Mouse (Mus musculus) heart, adult 2 months (tissue): ENCODE measurements around the gene Eif4e3. TPM values are rescaled to one million over a fixed set of nuclear protein-coding genes. Genes with fewer than 3 reads are reported as not detected.
A peak's percentile ranks its signal among the peaks of the same experiment; 100 is the strongest.

Experiments
- DNase-seq, 2 experiments: peaks; one replicate each; pipeline ENCODE4 v3.0.0; 2021
- H3K27ac ChIP-seq: fragments of 200-600 bp; 2 replicates; pipeline ENCODE4 v1.8.1; 2022
- H3K27me3 ChIP-seq: fragments of 200-500 bp; 2 replicates; pipeline ENCODE4 v1.6.1; 2012; ENCODE audit warnings: mild to moderate bottlenecking, low read length, inconsistent platforms, mixed read lengths; ENCODE audit not compliant: control insufficient read depth, insufficient read depth
- H3K36me3 ChIP-seq: fragments of 200-500 bp; 2 replicates; pipeline ENCODE4 v1.6.1; 2012; ENCODE audit warnings: low read length, inconsistent platforms; ENCODE audit not compliant: control insufficient read depth, insufficient read depth
- H3K4me1 ChIP-seq: fragments of 200-500 bp; 2 replicates; pipeline ENCODE4 v1.6.1; 2011; ENCODE audit warnings: low read length; ENCODE audit not compliant: control insufficient read depth, insufficient read depth
- H3K4me3 ChIP-seq: fragments of 200-600 bp; 2 replicates; pipeline ENCODE4 v1.8.1; 2022
- H3K79me2 ChIP-seq: fragments of 200-500 bp; replicated peaks from 2 replicates; pipeline ENCODE4 v1.6.1; 2012; ENCODE audit warnings: mild to moderate bottlenecking, inconsistent platforms, low read length, moderate library complexity, mixed read lengths; ENCODE audit not compliant: control insufficient read depth, insufficient read depth
- H3K9ac ChIP-seq: fragments of 200-500 bp; 2 replicates; pipeline ENCODE4 v1.6.1; 2012; ENCODE audit warnings: low read depth, mild to moderate bottlenecking, control low read depth, inconsistent platforms, low read length, mixed read lengths
- CTCF ChIP-seq: fragments of 200-600 bp; IDR thresholded peaks from 2 replicates; pipeline ENCODE4 v1.8.1; 2022; ENCODE audit warnings: antibody characterized with exemption, mild to moderate bottlenecking, moderate library complexity
- EP300 ChIP-seq: fragments of 200-500 bp; IDR thresholded peaks from 2 replicates; pipeline ENCODE4 v1.6.1; 2011; ENCODE audit warnings: low read depth, low read length, control low read depth; ENCODE audit not compliant: insufficient read depth
- POLR2A ChIP-seq: fragments of 200-500 bp; IDR thresholded peaks from 2 replicates; pipeline ENCODE4 v1.6.1; 2011; ENCODE audit warnings: mild to moderate bottlenecking, low read depth, low read length, control low read depth; ENCODE audit not compliant: insufficient read depth
- WGBS: fragments of 180-500 bp; shearing (Covaris S2); methylation state at CpG from one replicate; pipeline ENCODE4 v1.1.7; 2018; 5-methylcytosine and 5-hydroxymethylcytosine counted together
- intact Hi-C: fragments of 180-260 bp; cut with DNase I; formaldehyde crosslinking; loops from one replicate; pipeline ENCODE4 v1.15.1; 2025
- polyA plus RNA-seq: library from polyadenylated mRNA; depleted of rRNA; stranded (reverse); fragments of >200 nt; gene quantifications from 2 replicates; pipeline ENCODE4 v1.2.3, GENCODE M21; 2012
- total RNA-seq, 2 experiments: library from RNA; stranded (reverse); gene quantifications; 2 replicates each; pipeline ENCODE4 v1.2.3; 2021

Gene Eif4e3
- total and polyA plus RNA-seq, 3 experiments, result 24.2 to 45.8 (median 36.6) TPM

- Histone ChIP-seq H3K79me2 (0 out of 2 replicates have a peak, but pooled peaks cover 1% of the 10 kb centered on the region), H3K27ac (no peak overlapping the region), H3K4me3 (no peak overlapping the region), H3K4me1 (peaks cover 7% of the 10 kb centered on the region), H3K36me3 (peaks cover 4% of the 10 kb centered on the region), H3K27me3 (no peaks in the 10 kb centered on the region), H3K9ac (no peak overlapping the region)
- no peak for DNase-seq
- no peak for TF ChIP-seq POLR2A
- no peak for TF ChIP-seq CTCF
- TF ChIP-seq EP300, result no peak
- intact Hi-C loops, result no loop called here
- WGBS, result 82% methylated on average over 5 of the region's 5 CpGs
These were observed 21.7 kb downstream of the Eif4e3 start for GRCm38 (mm10) chr6:99644876-99645275.

DNA sequence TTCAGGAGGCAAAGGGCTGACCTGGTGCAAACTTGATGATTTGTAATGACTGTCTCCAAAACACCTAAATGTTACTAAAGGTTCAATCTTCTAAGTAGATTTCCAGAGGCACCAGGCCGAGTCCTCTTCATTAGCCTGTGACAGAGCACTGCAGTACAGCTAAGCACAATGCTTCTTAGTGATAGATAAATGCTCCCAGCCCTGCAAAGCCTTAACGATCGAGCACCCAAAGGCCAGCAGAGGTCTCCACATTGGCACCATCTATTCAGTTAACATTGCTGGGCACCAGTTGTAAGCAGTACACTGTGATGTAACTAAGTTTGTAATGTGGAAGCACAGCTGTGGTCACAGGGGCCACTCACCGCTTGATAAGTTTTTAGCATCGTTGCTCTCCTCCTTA is 22.2 kb downstream of the Eif4e3 start:
- WGBS, result 50% methylated on average over 5 of the region's 5 CpGs
- no peak for DNase-seq
- H3K4me1 ChIP-seq, result peaks cover 7% of the 10 kb centered on the region
- intact Hi-C loops, result no loop called here
- 0 out of 2 replicates have a peak, but pooled peaks cover 1% of the 10 kb centered on the region for H3K79me2 ChIP-seq
- TF ChIP-seq EP300, result no peak
- no peak for TF ChIP-seq POLR2A
- TF ChIP-seq CTCF, result no peak
- peaks cover 4% of the 10 kb centered on the region for H3K36me3 ChIP-seq
- H3K27ac ChIP-seq, result peak overlapping the region; percentile 45
- H3K9ac ChIP-seq, result no peak overlapping the region
- H3K4me3 ChIP-seq, result no peak overlapping the region
- no peaks in the 10 kb centered on the region for H3K27me3 ChIP-seq

GRCm38 (mm10) chr6:99643439-99644199 is 23.0 kb downstream of the Eif4e3 start:
- Histone ChIP-seq H3K4me3 (no peak overlapping the region), H3K27me3 (no peaks in the 10 kb centered on the region), H3K79me2 (0 out of 2 replicates have a peak, but pooled peaks cover 1% of the 10 kb centered on the region), H3K36me3 (peaks cover 4% of the 10 kb centered on the region), H3K9ac (0 out of 2 replicates have a peak overlapping the region, but pooled peaks have one; percentile 20), H3K4me1 (peaks cover 7% of the 10 kb centered on the region), H3K27ac (peak overlapping the region; percentile 45)
- DNase-seq, result peak; percentile 74 to 77
- intact Hi-C loops, result no loop called here
- 27% methylated on average over 10 of the region's 10 CpGs for WGBS
- TF ChIP-seq EP300 (0 out of 2 replicates have a peak, but pooled peaks have one; percentile 12), POLR2A (no peak)

DNA sequence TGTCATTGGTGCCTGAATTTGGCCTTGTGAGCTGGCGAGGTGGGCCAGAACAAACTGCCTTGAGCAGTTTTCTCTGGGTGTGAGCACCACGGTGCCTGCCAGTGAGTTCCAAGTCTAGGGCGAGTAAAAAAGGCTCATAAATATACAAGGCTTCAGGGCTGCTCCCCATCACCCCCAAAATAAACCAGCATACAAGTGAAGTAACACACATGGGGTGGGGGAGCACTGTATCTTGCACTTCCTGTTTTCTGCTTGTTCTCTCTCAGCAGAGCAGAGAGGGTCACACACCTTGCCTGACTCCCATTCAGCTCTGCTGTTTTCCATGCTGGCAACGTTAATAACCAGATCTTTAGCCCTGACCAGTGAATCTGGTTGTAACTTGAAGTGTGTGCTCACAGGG is 29.1 kb downstream of the Eif4e3 start:
- 84% methylated on average over 4 of the region's 4 CpGs for WGBS
- intact Hi-C loops, result no loop called here
- Histone ChIP-seq H3K4me1 (no peaks in the 10 kb centered on the region), H3K4me3 (no peak overlapping the region), H3K27me3 (no peaks in the 10 kb centered on the region), H3K36me3 (no peaks in the 10 kb centered on the region), H3K9ac (no peak overlapping the region), H3K79me2 (no peaks in the 10 kb centered on the region), H3K27ac (no peak overlapping the region)
- no peak for DNase-seq
- TF ChIP-seq POLR2A (no peak), CTCF (no peak), EP300 (no peak)

DNA sequence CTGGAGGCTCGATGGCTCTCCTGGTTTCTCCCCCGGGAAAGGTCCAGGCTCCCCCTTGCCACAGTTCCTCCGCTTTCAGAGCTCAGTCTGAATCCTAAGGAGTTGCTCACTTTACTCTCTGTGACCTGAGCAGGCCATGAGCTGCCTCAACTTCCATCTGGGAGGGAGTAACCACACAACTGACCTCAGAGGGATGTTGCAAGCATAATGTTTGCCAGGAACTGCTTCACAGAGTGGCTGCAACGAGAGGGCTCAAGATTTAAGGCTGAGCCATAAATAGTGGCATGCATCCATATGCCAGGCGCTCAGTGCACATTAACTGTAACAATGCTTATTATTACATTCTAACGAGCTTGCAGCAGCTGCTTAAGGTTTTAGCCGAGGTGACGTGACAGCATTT is 29.8 kb downstream of the Eif4e3 start:
- TF ChIP-seq EP300 (no peak), POLR2A (no peak), CTCF (no peak)
- Histone ChIP-seq H3K27me3 (no peaks in the 10 kb centered on the region), H3K79me2 (no peaks in the 10 kb centered on the region), H3K9ac (no peak overlapping the region), H3K36me3 (no peaks in the 10 kb centered on the region), H3K27ac (no peak overlapping the region), H3K4me1 (no peaks in the 10 kb centered on the region), H3K4me3 (no peak overlapping the region)
- intact Hi-C loops, result no loop called here
- WGBS, result 83% methylated on average over 8 of the region's 8 CpGs
- no peak for DNase-seq

DNA sequence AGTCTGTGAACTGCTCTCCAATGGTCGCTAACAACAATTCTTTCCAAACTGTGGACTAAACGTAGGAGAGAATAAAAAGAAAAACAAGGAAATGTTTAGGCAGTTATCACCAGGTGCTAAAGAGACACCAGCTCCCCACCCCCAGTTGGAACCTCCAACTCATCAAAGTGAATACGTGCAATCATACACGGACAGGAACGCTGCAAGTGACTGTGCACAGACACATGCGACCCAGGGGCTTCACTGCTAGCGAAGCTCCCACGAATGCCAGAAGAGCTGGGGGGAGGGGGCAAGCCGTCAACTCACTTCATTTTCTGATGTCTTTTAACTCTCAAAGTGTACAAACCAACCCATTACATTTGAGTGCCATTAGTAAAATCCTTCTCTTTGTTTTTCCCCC is 30.4 kb downstream of the Eif4e3 start:
- Histone ChIP-seq H3K9ac (no peak overlapping the region), H3K27me3 (no peaks in the 10 kb centered on the region), H3K4me3 (no peak overlapping the region), H3K4me1 (no peaks in the 10 kb centered on the region), H3K27ac (no peak overlapping the region), H3K36me3 (no peaks in the 10 kb centered on the region), H3K79me2 (no peaks in the 10 kb centered on the region)
- 85% methylated on average over 9 of the region's 9 CpGs for WGBS
- no peak for TF ChIP-seq CTCF
- TF ChIP-seq POLR2A, result no peak
- no peak for TF ChIP-seq EP300
- intact Hi-C loops, result no loop called here
- DNase-seq, result no peak
